Mouse (Mus musculus) liver, embryonic 14.5 days (tissue): ENCODE results near the gene Klra2.

ENCODE experiments used
- CTCF ChIP-seq: IDR thresholded peaks from 2 replicates; pipeline ENCODE4 v1.5.1; 2016; ENCODE audit warnings: antibody characterized with exemption, low read depth, control low read depth
- EP300 ChIP-seq: IDR thresholded peaks from 2 replicates; pipeline ENCODE4 v1.6.1; 2016; ENCODE audit warnings: antibody characterized with exemption, low read depth

GRCm38 (mm10) chr6:131270312-131270711 is 23.1 kb upstream of the Klra2 start:
- TF ChIP-seq CTCF: no peak
- TF ChIP-seq EP300: no peak
